Mouse (Mus musculus) cortical plate, adult 2 months (tissue): ENCODE results near the gene Ikbip. TPM values are rescaled to one million over a fixed set of nuclear protein-coding genes. Genes with fewer than 3 reads are reported as not detected.

ENCODE experiments used
- H3K27ac ChIP-seq: fragments of 200-500 bp; 2 replicates; pipeline ENCODE4 v1.5.1; 2012; ENCODE audit warnings: low read length, control low read depth, inconsistent platforms; ENCODE audit not compliant: insufficient read depth
- H3K4me1 ChIP-seq: fragments of 200-500 bp; 2 replicates; pipeline ENCODE4 v1.6.1; 2011; ENCODE audit warnings: low read length; ENCODE audit not compliant: control insufficient read depth, insufficient read depth
- H3K4me3 ChIP-seq: fragments of 200-500 bp; 2 replicates; pipeline ENCODE4 v1.5.1; 2011; ENCODE audit warnings: mild to moderate bottlenecking, low read length, control low read depth; ENCODE audit not compliant: insufficient read depth
- CTCF ChIP-seq: fragments of 200-500 bp; IDR thresholded peaks from 2 replicates; pipeline ENCODE4 v1.5.1; 2011; ENCODE audit warnings: mild to moderate bottlenecking, control low read depth, low read length; ENCODE audit not compliant: insufficient read depth; ENCODE audit errors: extremely low read depth
- POLR2A ChIP-seq: fragments of 200-500 bp; IDR thresholded peaks from 2 replicates; pipeline ENCODE4 v1.6.1; 2011; ENCODE audit warnings: mild to moderate bottlenecking, low read length, control low read depth; ENCODE audit not compliant: insufficient read depth; ENCODE audit errors: extremely low read depth
- polyA plus RNA-seq: library from polyadenylated mRNA; depleted of rRNA; stranded (reverse); fragments of >200 nt; gene quantifications from 2 replicates; pipeline ENCODE4 v1.2.3, GENCODE M21; 2012

Ikbip gene
- polyA plus RNA-seq, 1 experiment, result 12.1 TPM

DNA sequence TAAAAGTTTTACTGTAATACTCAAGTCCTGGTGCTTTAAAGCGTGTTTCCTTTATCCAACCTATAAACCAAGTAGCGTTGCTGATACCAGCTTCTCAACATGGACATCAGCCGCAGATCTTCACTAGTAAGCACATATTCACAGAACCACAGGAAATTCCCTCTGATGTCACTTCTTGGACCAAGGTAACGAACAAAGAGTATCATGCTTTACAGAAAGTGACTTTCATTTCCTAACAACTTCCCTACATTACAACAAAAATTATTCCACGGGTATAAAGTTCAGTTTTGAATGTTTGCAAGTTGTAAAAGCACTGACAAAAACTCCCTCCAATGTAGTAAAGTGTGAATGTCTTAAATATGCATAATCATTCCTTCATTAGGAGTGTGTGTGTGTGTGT, 2.2 kb upstream of the Ikbip start:
- H3K4me3 ChIP-seq, result no peak overlapping the region

DNA sequence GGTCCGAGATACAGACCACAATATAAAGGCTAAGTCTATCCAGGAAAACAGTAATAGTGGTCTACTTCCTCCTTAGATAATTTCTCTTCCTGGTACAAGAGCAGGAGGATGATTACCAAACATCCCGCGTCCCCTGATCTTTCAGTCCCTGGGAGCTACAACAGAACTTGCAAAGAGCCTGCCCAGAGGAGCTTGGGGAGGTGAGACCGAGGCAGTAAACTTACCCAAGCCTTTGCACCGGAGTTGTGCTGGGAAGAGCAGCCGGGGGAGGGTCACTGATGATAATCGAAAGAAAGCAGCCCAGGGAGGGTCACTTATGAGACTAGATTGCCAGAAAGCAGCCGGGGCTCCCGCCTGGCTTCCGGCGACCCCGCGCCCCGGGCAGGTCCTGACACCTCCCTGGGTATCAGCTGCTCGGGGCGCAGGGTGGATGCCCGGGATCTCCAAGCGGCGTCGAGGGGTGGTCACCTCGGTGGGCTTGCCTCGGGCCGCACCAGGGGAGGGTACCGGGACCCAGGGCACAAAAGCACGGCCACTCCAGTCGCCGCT, 707 bp upstream of the Ikbip start:
- Histone ChIP-seq H3K4me3 (peak overlapping the region; percentile 91), H3K27ac (no peak overlapping the region), H3K4me1 (no peaks in the 10 kb centered on the region)
- TF ChIP-seq CTCF (no peak), POLR2A (no peak)

More for the DNA sequence above, 2.2 kb upstream of the Ikbip start:
- TF ChIP-seq CTCF, result no peak
- TF ChIP-seq POLR2A, result no peak
- no peaks in the 10 kb centered on the region for H3K4me1 ChIP-seq
- H3K27ac ChIP-seq, result no peak overlapping the region

GRCm38 (mm10) chr10:91083393-91083927, 720 bp downstream of the Ikbip start:
- no peak overlapping the region for H3K27ac ChIP-seq
- no peaks in the 10 kb centered on the region for H3K4me1 ChIP-seq
- peak overlapping the region; percentile 91 for H3K4me3 ChIP-seq
- no peak for TF ChIP-seq POLR2A
- no peak for TF ChIP-seq CTCF

DNA sequence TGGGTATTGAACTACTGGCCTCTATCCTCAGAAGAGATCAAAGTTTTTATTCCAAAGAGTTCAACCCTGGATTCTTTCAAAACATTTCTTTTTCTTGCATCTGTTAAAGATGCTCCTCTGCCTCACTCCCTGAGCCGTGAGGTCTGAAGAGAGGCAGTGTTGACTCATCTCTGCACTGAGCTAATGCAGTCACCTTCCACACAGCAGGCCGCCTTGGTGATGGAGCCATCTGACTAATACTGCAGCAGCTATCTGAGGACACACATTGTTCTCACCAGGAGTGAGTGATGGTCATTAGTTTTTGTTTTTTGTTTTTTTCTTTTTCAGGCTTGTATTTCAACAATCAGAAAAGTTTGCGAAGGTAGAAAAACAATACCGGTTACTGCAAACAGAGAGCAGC, 10.1 kb downstream of the Ikbip start:
- no peak overlapping the region for H3K4me3 ChIP-seq
- no peaks in the 10 kb centered on the region for H3K4me1 ChIP-seq
- H3K27ac ChIP-seq, result no peak overlapping the region
- TF ChIP-seq POLR2A (no peak), CTCF (no peak)

- no peak overlapping the region for H3K27ac ChIP-seq
- H3K4me1 ChIP-seq, result no peaks in the 10 kb centered on the region
- no peak overlapping the region for H3K4me3 ChIP-seq
- TF ChIP-seq POLR2A (no peak), CTCF (no peak)
These were observed 11.7 kb downstream of the Ikbip start for GRCm38 (mm10) chr10:91094251-91095104.

DNA sequence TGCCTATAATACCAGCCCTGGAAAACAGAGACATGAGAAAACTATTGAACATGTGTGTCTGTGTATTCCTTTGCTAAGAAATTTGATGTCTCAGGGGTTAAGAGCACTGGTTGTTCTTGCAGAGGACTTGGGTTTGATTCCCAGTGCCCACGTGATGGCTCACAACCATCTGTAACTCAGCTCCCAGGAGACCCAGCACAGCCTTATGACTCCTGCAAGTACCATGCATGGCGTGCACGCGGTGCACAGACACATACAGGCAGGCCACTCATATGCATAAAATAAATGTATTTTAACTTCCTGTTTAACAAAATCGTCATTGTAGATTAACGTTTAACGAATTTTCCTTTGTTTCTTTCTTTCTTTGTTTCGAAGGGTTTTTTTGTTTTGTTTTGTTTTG, 15.3 kb downstream of the Ikbip start:
- TF ChIP-seq CTCF (no peak), POLR2A (no peak)
- H3K4me3 ChIP-seq, result no peak overlapping the region
- no peak overlapping the region for H3K27ac ChIP-seq
- no peaks in the 10 kb centered on the region for H3K4me1 ChIP-seq

DNA sequence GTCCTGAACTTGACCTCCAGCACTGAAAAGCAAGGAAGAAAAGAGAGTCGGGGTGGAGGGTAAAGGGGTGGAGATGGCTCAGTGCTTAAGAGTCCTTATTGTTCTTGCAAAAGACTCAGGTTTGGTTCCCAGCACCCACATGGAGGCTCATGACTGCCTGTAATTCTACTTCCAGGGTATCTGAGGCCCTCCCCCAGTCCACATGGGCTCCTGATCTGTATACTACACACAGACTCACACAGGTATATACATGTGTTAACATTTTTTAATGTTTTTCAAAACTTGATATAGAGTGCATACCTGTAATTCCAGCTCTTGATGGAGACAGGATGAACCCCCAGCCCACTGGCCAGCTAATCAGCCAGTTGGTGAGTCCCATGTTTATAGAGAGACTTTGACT, 17.4 kb downstream of the Ikbip start:
- no peaks in the 10 kb centered on the region for H3K4me1 ChIP-seq
- TF ChIP-seq CTCF (no peak), POLR2A (no peak)
- no peak overlapping the region for H3K4me3 ChIP-seq
- no peak overlapping the region for H3K27ac ChIP-seq

- Histone ChIP-seq H3K27ac (no peak overlapping the region), H3K4me3 (no peak overlapping the region), H3K4me1 (no peaks in the 10 kb centered on the region)
- TF ChIP-seq POLR2A, result no peak
- no peak for TF ChIP-seq CTCF
These were observed 19.2 kb downstream of the Ikbip start for GRCm38 (mm10) chr10:91101936-91102335.

DNA sequence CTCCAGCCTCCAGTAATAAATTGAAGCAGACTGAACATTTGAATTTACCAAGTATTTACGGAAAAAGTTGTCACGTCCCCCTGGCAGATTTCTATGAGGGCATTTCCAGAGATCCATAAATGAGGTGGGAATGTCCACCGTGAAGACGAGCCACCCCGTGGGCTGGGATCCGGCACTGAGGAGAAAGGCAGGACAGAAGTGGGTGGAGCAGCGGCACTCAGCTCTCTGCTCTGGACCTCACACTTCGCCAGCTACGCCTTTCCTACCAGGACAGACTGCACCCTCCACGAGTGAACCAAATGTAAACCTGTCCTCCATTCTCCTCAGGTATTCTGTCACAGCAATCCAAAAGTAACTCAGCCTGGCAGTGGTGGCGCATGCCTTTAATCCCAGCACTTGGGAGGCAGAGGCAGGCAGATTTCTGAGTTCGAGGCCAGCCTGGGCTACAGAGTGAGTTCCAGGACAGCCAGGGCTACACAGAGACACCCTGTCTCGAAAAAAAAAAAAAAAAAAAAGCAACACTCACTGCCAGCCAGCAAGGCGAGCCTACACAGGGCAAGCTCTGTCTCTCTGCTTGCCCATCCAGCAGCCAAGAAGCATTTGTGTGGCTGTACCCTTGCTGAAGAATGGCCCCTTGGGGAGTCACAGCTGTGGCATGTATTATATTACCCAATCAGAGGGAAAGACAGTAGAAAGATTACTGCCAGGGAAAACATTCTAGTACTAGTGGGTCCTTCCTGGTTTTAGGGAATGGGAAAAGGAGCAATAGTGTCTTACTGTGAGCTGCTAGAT, 20.3 kb downstream of the Ikbip start:
- Histone ChIP-seq H3K27ac (no peak overlapping the region), H3K4me3 (no peak overlapping the region), H3K4me1 (no peaks in the 10 kb centered on the region)
- TF ChIP-seq CTCF, result no peak
- no peak for TF ChIP-seq POLR2A
